Mouse (Mus musculus) hindbrain, postnatal 0 days (tissue): ENCODE data around the gene Qrsl1. TPM values are rescaled to one million over a fixed set of nuclear protein-coding genes. Genes with fewer than 3 reads are reported as not detected.

Experiments
- ATAC-seq: fragments of 200-750 bp; cut with Nextera tagmentation; 2 replicates; pipeline ENCODE4 v1.8.0; 2017; ENCODE audit warnings: mild to moderate bottlenecking, moderate TSS enrichment, moderate library complexity
- DNase-seq: peaks from one replicate; pipeline ENCODE4 v3.0.0-alpha.2; 2015; ENCODE audit warnings: low spot score
- H3K27ac ChIP-seq: fragments of 300-500 bp; sonication (generic); 2 replicates; pipeline ENCODE4 v1.5.1; 2014; ENCODE audit warnings: mild to moderate bottlenecking
- H3K27me3 ChIP-seq: fragments of 300-500 bp; sonication (generic); 2 replicates; pipeline ENCODE4 v1.6.1; 2014; ENCODE audit warnings: low read length, mixed read lengths; ENCODE audit not compliant: insufficient read depth
- H3K36me3 ChIP-seq: fragments of 300-500 bp; sonication (generic); 2 replicates; pipeline ENCODE4 v1.6.1; 2014; ENCODE audit warnings: low read length, mixed read lengths; ENCODE audit not compliant: insufficient read depth
- H3K4me1 ChIP-seq: fragments of 300-500 bp; sonication (generic); 2 replicates; pipeline ENCODE4 v1.6.1; 2014; ENCODE audit warnings: antibody characterized with exemption, low read length, mixed read lengths; ENCODE audit not compliant: insufficient read depth
- H3K4me2 ChIP-seq: fragments of 300-500 bp; sonication (generic); 2 replicates; pipeline ENCODE4 v1.6.1; 2014; ENCODE audit warnings: low read depth, mild to moderate bottlenecking, low read length, moderate library complexity, mixed read lengths
- H3K4me3 ChIP-seq: fragments of 300-500 bp; sonication (generic); 2 replicates; pipeline ENCODE4 v1.5.1; 2014; ENCODE audit warnings: low read length
- H3K9ac ChIP-seq: fragments of 300-500 bp; sonication (generic); replicated peaks from 2 replicates; pipeline ENCODE4 v1.6.1; 2014; ENCODE audit warnings: mild to moderate bottlenecking, low read length, moderate library complexity, mixed read lengths
- H3K9me3 ChIP-seq: fragments of 300-500 bp; sonication (generic); 2 replicates; pipeline ENCODE4 v1.6.1; 2016; ENCODE audit warnings: low read length, mixed read lengths
- CTCF ChIP-seq: IDR thresholded peaks from 2 replicates; pipeline ENCODE4 v1.5.1; 2016; ENCODE audit warnings: antibody characterized with exemption, control low read depth, low read depth
- WGBS: fragments of 180-500 bp; shearing (Covaris S2); extraction: QIAGEN DNeasy Blood & Tissue Kit; methylation state at CpG from one replicate; pipeline ENCODE4 v1.1.7; 2014; 5-methylcytosine and 5-hydroxymethylcytosine counted together
- polyA plus RNA-seq: library from polyadenylated mRNA; unstranded; fragments of >200 nt; fragmentation: Nextera tagmentation; extraction: Ambion mirVana; gene quantifications from 2 replicates; pipeline ENCODE4 v1.2.1, GENCODE M21; 2015
- total RNA-seq: library from RNA; depleted of rRNA; stranded (reverse); fragments of >200 nt; gene quantifications from 2 replicates; pipeline ENCODE4 v1.2.3, GENCODE M21; 2014

Qrsl1 gene
- total and polyA plus RNA-seq, 2 experiments from 2014 or later = 19.0 to 20.1 TPM

- Histone ChIP-seq H3K4me1 (no peaks in the 10 kb centered on the region), H3K36me3 (no peaks in the 10 kb centered on the region), H3K9ac (no peak overlapping the region), H3K4me2 (no peak overlapping the region), H3K9me3 (0 out of 2 replicates have a peak, but pooled peaks cover 3% of the 10 kb centered on the region), H3K4me3 (no peak overlapping the region), H3K27me3 (no peaks in the 10 kb centered on the region), H3K27ac (no peak overlapping the region)
- ATAC-seq (no peak), DNase-seq (no peak)
- WGBS = 83% methylated on average over 3 of the region's 3 CpGs
- no peak for TF ChIP-seq CTCF
Observed at GRCm38 (mm10) chr10:43849478-43849877, 52.1 kb downstream of the Qrsl1 start.

DNA sequence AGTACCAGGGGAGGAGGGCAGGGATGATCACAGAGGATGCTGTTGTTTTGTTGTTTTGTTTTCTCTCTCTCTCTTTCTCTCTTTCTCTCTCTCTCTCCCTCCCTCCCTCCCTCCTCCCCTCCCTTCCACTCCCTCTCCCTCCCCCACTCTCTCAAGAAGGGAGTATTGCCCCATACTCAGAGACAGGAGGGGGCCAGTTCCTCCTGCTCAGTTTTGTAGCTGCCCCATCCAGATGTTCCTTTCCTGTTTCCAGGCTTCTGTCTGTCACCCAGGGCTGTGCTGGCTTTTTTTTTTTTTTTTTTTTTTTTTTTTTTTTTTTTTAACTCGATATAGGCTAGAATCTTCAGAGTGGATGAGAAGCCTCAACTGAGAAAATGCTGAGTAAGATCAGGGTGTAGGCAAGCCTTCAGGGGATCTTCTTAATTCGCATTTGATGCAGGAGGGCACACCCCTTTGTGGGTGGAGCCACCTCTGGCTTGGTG lies 55.4 kb downstream of the Qrsl1 start:
- no peaks in the 10 kb centered on the region for H3K4me1 ChIP-seq
- DNase-seq = no peak
- no peaks in the 10 kb centered on the region for H3K27me3 ChIP-seq
- no peak for ATAC-seq
- H3K9ac ChIP-seq = no peak overlapping the region
- no peak overlapping the region for H3K27ac ChIP-seq
- TF ChIP-seq CTCF = no peak
- 83% methylated on average over 2 of the region's 2 CpGs for WGBS
- no peaks in the 10 kb centered on the region for H3K9me3 ChIP-seq
- H3K36me3 ChIP-seq = no peaks in the 10 kb centered on the region
- H3K4me3 ChIP-seq = no peak overlapping the region
- H3K4me2 ChIP-seq = no peak overlapping the region

- Histone ChIP-seq H3K4me1 (no peaks in the 10 kb centered on the region), H3K36me3 (no peaks in the 10 kb centered on the region), H3K4me2 (no peak overlapping the region), H3K9me3 (no peaks in the 10 kb centered on the region), H3K27me3 (no peaks in the 10 kb centered on the region), H3K27ac (no peak overlapping the region), H3K9ac (no peak overlapping the region), H3K4me3 (no peak overlapping the region)
- ATAC-seq = peak; percentile 27; the same call in 1 of the 2 replicates
- TF ChIP-seq CTCF = peak; percentile 50
- no peak for DNase-seq
- WGBS = 76% methylated on average over 3 of the region's 3 CpGs
Observed at GRCm38 (mm10) chr10:43845442-43845841, 56.1 kb downstream of the Qrsl1 start.

- no peak for TF ChIP-seq CTCF
- DNase-seq = no peak
- no peaks in the 10 kb centered on the region for H3K9me3 ChIP-seq
- H3K4me2 ChIP-seq = no peak overlapping the region
- H3K4me1 ChIP-seq = no peaks in the 10 kb centered on the region
- H3K27me3 ChIP-seq = no peaks in the 10 kb centered on the region
- H3K9ac ChIP-seq = no peak overlapping the region
- WGBS = 78% methylated on average over 5 of the region's 5 CpGs
- ATAC-seq = no peak
- no peak overlapping the region for H3K27ac ChIP-seq
- H3K36me3 ChIP-seq = no peaks in the 10 kb centered on the region
- H3K4me3 ChIP-seq = no peak overlapping the region
Observed at GRCm38 (mm10) chr10:43841441-43841840, 60.1 kb downstream of the Qrsl1 start.

- Histone ChIP-seq H3K4me3 (no peak overlapping the region), H3K27ac (no peak overlapping the region), H3K27me3 (no peaks in the 10 kb centered on the region), H3K4me2 (no peak overlapping the region), H3K9me3 (no peaks in the 10 kb centered on the region), H3K4me1 (no peaks in the 10 kb centered on the region), H3K36me3 (no peaks in the 10 kb centered on the region), H3K9ac (no peak overlapping the region)
- 31% methylated on average over 5 of the region's 5 CpGs for WGBS
- DNase-seq (no peak), ATAC-seq (no peak)
- no peak for TF ChIP-seq CTCF
Observed at GRCm38 (mm10) chr10:43832868-43833267, 68.7 kb downstream of the Qrsl1 start.

- WGBS = 41% methylated on average over 17 of the region's 17 CpGs
- Histone ChIP-seq H3K4me3 (no peak overlapping the region), H3K27ac (no peak overlapping the region), H3K36me3 (no peaks in the 10 kb centered on the region), H3K4me1 (no peaks in the 10 kb centered on the region), H3K4me2 (no peak overlapping the region), H3K27me3 (no peaks in the 10 kb centered on the region), H3K9me3 (no peaks in the 10 kb centered on the region), H3K9ac (no peak overlapping the region)
- ATAC-seq (no peak), DNase-seq (no peak)
- no peak for TF ChIP-seq CTCF
Observed at GRCm38 (mm10) chr10:43830251-43831018, 71.1 kb downstream of the Qrsl1 start.

GRCm38 (mm10) chr10:43828686-43829015 lies 72.9 kb downstream of the Qrsl1 start:
- no peak for TF ChIP-seq CTCF
- H3K4me3 ChIP-seq = no peak overlapping the region
- H3K4me1 ChIP-seq = no peaks in the 10 kb centered on the region
- no peak overlapping the region for H3K27ac ChIP-seq
- no peak for ATAC-seq
- 91% methylated on average over 10 of the region's 10 CpGs for WGBS
- H3K27me3 ChIP-seq = no peaks in the 10 kb centered on the region
- H3K9me3 ChIP-seq = no peaks in the 10 kb centered on the region
- no peak overlapping the region for H3K9ac ChIP-seq
- DNase-seq = no peak
- H3K36me3 ChIP-seq = no peaks in the 10 kb centered on the region
- H3K4me2 ChIP-seq = no peak overlapping the region
